Mouse (Mus musculus) left cerebral cortex, postnatal 25 days (tissue): ENCODE results near the gene Inpp5a. TPM values are rescaled to one million over a fixed set of nuclear protein-coding genes. Genes with fewer than 3 reads are reported as not detected.

Source experiments
- DNase-seq, 2 experiments: peaks; one replicate each; pipeline ENCODE4 v3.0.0; 2022; ENCODE audit warnings: low spot score in 2 of 2, mixed read lengths in 1 of 2
- intact Hi-C: fragments of 180-260 bp; cut with DNase I; formaldehyde crosslinking; loops from one replicate; pipeline ENCODE4 v1.15.1; 2025
- total RNA-seq, 2 experiments: library from RNA; stranded (reverse); gene quantifications; 2 replicates each; pipeline ENCODE4 v1.2.3; 2021

Inpp5a gene
- total RNA-seq, 2 experiments from 2014 or later = 58.5 to 59.2 TPM

- intact Hi-C loops = no loop called here
- no peak for DNase-seq
These were observed 117.9 kb downstream of the Inpp5a start for GRCm38 (mm10) chr7:139506677-139507412.

- no peak for DNase-seq
- intact Hi-C loops = no loop called here
These were observed 120.0 kb downstream of the Inpp5a start for GRCm38 (mm10) chr7:139508938-139509337.

- no peak for DNase-seq
- intact Hi-C loops = no loop called here
These were observed 127.2 kb downstream of the Inpp5a start for GRCm38 (mm10) chr7:139515959-139516660.

DNA sequence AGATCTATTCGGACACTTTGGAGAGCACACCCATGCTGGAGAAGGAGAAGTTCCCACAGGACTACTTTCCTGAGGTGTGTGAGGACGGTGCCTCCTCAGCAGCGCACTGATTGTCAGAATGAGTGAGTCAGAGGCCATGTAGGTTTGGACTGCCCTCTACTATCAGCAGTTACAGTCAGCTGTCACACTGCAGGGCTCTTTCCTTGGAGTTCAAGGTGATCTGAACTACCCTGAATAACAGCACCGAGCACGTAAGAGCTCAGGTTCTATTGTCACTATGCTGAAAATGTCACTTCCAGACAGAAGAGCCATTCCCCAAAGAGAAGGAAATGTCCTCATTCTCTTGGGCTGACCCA lies 127.7 kb downstream of the Inpp5a start:
- DNase-seq = no peak
- intact Hi-C loops = no loop called here

GRCm38 (mm10) chr7:139518352-139518751 lies 129.4 kb downstream of the Inpp5a start:
- intact Hi-C loops = no loop called here

DNA sequence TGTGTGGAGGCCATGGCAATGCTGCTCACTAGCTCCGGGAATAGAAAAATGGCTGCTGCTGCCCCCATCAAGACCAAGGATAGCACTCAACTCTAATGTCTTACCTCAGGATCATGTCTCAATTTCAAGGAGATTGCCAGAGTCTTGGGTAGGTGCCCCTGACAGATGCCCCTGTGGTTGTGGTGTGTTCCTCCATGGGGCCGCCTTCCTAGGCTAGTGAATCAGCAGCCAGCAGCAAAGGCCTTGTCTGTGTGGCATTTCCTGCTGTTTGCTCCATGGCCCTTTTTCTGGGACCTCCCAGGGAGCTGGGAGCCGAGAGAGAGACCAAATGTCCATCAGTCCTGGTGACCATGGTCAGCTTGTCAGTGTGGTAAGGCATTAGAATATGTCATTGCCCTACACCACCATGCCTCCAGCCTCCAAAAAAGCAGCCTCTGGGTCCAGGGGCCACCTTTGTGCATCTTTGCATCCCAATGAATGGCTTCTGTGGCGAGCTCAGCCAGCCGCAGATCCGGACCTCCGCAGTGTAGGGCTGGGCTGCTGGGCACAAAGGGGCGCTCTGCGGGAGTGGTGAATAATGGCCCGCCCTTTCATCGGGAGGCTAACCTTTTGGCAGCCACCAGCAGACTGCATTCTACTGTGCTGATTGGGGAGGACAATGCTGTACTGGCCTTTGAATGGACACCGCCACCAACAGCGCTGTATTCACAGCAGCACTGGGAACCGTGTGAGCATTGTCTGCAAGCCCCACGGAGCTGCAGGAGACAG lies 139.6 kb downstream of the Inpp5a start:
- intact Hi-C loops = no loop called here
- DNase-seq = no peak

More at GRCm38 (mm10) chr7:139518352-139518751, 129.4 kb downstream of the Inpp5a start:
- DNase-seq = no peak

DNA sequence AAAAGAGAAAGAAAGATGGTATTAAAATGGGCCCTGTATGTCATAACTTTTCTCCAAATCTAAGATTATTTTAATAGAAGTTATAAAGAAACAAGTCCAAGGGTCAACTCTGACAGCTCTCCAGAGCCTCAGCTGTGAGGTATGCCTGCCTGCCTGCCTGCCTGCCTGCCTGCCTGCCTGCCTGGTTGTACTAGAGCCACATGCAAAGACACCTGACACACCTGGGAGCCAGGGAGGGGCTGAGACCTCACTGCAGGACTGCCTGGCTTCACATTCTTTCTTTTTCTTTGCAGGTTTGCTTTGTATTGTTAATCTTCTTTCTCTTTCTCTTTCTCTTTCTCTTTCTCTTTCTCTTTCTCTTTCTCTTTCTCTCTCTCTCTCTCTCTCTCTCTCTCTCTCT lies 140.3 kb downstream of the Inpp5a start:
- DNase-seq = no peak
- intact Hi-C loops = no loop called here

DNA sequence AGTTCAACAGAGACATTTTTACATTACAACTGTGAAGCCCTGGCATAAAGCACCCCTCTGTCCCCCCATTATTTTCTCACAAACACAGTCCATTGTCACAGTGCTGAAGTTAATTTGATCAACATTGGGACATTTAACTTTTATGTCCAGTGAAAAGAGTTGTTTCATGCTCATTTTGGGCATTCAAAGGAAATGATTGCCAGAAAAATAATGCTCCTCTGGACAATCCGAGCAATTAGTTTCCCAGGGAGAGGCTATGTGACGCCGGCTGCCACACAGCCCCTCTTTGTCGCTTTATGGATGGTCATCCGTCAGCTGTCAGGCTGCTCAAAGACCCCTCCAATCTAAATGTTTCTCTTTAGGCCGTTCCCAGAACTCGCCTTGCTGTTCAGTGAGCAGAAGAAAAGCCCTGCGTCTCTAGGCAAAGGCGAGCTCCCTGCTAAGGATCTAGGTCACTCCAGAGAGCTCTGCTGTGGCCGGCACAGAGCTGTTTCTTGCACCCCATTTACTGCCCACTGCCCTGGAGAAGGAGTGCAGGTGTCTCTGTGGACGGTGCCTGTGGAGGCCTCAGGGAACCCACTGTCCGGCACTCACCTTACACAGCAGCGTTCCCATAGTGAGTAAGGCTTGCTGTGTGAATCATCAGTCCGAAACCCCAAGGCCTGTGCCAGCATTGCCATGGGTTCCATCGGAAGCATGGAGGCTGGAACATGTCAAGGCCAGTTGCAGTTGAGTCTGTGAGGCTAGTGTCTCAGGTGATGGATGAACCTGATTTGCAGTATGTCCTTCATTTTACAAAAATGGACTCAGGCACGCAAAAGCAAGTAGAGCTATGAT lies 141.9 kb downstream of the Inpp5a start:
- intact Hi-C loops = no loop called here
- DNase-seq = peak in 1 of 2 experiments; percentile 24

GRCm38 (mm10) chr7:139531428-139531801 lies 142.5 kb downstream of the Inpp5a start:
- intact Hi-C loops = no loop called here
- no peak for DNase-seq

GRCm38 (mm10) chr7:139536331-139536730 lies 147.4 kb downstream of the Inpp5a start:
- intact Hi-C loops = no loop called here
- no peak for DNase-seq

- intact Hi-C loops = no loop called here
- no peak for DNase-seq
These were observed 147.9 kb downstream of the Inpp5a start for GRCm38 (mm10) chr7:139536831-139537230.

- intact Hi-C loops = no loop called here
- no peak for DNase-seq
These were observed 148.9 kb downstream of the Inpp5a start for GRCm38 (mm10) chr7:139537831-139538230.

- intact Hi-C loops = no loop called here
- peak in 1 of 2 experiments; percentile 50 for DNase-seq
These were observed 149.6 kb downstream of the Inpp5a start for GRCm38 (mm10) chr7:139538541-139538940.

DNA sequence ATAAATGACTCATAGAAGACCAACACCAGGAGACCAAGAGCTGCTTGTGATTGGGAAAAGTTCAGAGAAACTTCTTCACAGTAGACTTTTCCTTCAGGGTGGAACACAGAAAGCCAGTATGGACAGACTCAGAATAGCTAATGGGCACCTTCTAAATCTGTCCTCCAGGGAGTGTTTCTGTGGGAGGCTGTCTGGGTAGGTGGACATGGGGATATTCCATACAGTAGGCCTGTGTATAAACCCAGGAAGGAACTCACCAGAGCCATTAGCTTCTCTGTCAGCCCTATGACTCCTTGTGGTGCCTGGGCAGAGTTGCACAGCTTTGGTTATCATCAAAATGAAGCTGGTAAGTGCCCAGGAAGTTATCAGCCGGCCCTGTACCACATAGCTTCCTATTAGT lies 151.7 kb downstream of the Inpp5a start:
- DNase-seq = peak in 1 of 2 experiments; percentile 62
- intact Hi-C loops = no loop called here

GRCm38 (mm10) chr7:139541422-139541821 lies 152.5 kb downstream of the Inpp5a start:
- DNase-seq = no peak
- intact Hi-C loops = no loop called here

- intact Hi-C loops = no loop called here
These were observed 156.1 kb downstream of the Inpp5a start for GRCm38 (mm10) chr7:139544706-139545625.

GRCm38 (mm10) chr7:139547325-139547724 lies 158.4 kb downstream of the Inpp5a start:
- intact Hi-C loops = no loop called here

More at GRCm38 (mm10) chr7:139544706-139545625, 156.1 kb downstream of the Inpp5a start:
- DNase-seq = peak; percentile 32 to 40

GRCm38 (mm10) chr7:139550086-139550783 lies 161.3 kb downstream of the Inpp5a start:
- intact Hi-C loops = no loop called here
- no peak for DNase-seq

More at GRCm38 (mm10) chr7:139547325-139547724, 158.4 kb downstream of the Inpp5a start:
- DNase-seq = no peak
